ENCODE assay signal across 20 mouse cellular contexts in genomic region chr12:110682561-110683299, GRCm38 (mm10). TPM values are rescaled to one million over a fixed set of nuclear protein-coding genes. Genes with fewer than 3 reads are reported as not detected.
"Had no signal": no experiment of that assay in that cellular context is flagged by ENCODE, and none has a peak within 500 bp of the region (broad histone marks: within the 10 kb centered on the region; RNA-seq: fewer than 3 reads in every experiment).

TSS of gene 1700001K19Rik (minus strand) at chr12:110682619.

- H3K9ac ChIP-seq: limb, embryonic 12.5 days; liver, embryonic 13.5 days; liver, postnatal 0 days; lung, embryonic 15.5 days; midbrain, embryonic 15.5 days; neural tube, embryonic 13.5 days had no signal

- H3K4me2 ChIP-seq: limb, embryonic 12.5 days; liver, embryonic 13.5 days; lung, embryonic 15.5 days; midbrain, embryonic 15.5 days; neural tube, embryonic 13.5 days had no signal

- H3K27me3 ChIP-seq: limb, embryonic 12.5 days; liver, embryonic 13.5 days; lung, embryonic 15.5 days; midbrain, embryonic 15.5 days; neural tube, embryonic 13.5 days had no signal

- H3K27ac ChIP-seq: limb, embryonic 12.5 days; liver, embryonic 13.5 days; lung, embryonic 15.5 days; macrophage; midbrain, embryonic 15.5 days; neural tube, embryonic 13.5 days had no signal

- H3K4me3 ChIP-seq: limb, embryonic 12.5 days; liver, embryonic 13.5 days; lung, embryonic 15.5 days; midbrain, embryonic 15.5 days; neural tube, embryonic 13.5 days had no signal

- H3K9me3 ChIP-seq: limb, embryonic 12.5 days; liver, embryonic 13.5 days; lung, embryonic 15.5 days; midbrain, embryonic 15.5 days; neural tube, embryonic 13.5 days had no signal

- H3K4me1 ChIP-seq: midbrain, embryonic 15.5 days; neural tube, embryonic 13.5 days had no signal

- DNase-seq: kidney, adult 8-10 months; kidney, postnatal 25 days; layer of hippocampus, adult 9-11 months; layer of hippocampus, postnatal 36 days; liver; liver, embryonic 13.5 days; liver, postnatal 0 days; lung, postnatal 14 days; right cerebral cortex, postnatal 14 days; thymus, postnatal 36 days had no signal

- ATAC-seq: liver, postnatal 0 days; midbrain, embryonic 15.5 days had no signal

RNA-seq across cellular contexts. Expression of gene 1700001K19Rik, which starts in this region (rescaled TPM):
- total RNA-seq: layer of hippocampus, postnatal 36 days; left cerebral cortex, postnatal 36 days; monocyte, adult 5-6 weeks had no signal
- polyA plus RNA-seq: kidney, embryonic 16.5 days; limb, embryonic 12.5 days; liver, embryonic 13.5 days; liver, postnatal 0 days; lung, embryonic 15.5 days; macrophage; midbrain, embryonic 15.5 days; spleen, adult 2 months; thymus, postnatal 0 days had no signal
